Mouse (Mus musculus) fibroblast of lung, adult 2 months (primary cell): ENCODE results near the gene Emc9.

ENCODE experiments used
- DNase-seq: peaks from one replicate; pipeline ENCODE4 v3.0.0-alpha.2; 2011; ENCODE audit warnings: low read depth

The Emc9 gene

DNA sequence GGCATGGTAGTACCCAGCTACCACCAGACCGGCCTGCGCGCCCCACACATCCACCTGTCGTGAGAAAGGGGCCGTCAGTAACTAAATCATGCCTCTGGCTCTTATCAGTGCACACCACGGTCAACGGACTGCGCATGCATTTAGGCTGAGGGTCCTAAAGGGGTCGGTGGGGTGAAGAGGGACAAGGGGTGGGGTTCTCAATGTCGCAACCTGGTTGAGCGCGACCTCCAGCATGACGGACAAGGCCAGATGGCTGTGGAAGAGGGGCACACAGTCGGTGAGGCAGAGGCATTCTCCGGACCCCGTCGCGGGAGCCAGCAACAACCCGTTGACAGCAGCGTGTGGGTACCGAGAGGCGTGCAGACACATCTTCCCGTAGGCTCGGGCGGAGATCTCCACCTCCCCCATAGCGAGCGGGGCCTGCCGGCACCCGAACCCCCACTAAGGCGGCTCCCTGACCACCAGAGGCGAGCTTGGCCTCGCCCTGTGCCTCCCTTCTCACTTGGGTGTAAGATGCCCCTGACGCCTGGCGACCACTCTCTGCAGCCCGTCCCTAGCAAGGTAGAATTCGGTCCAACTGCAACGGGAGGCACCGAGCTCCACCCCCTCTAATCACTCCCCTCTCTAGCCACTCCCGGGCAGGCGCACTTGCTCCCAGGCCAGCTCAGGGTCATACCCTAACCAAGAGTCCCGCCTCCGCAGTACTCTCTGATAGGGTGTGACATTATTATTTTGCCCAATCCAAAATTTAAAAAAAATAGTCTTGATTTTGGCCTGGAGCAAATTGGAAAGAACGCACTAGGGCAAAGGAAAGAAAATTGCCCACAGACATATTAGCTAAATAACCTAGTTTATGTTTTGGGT is at the start of gene Emc9:
Gene Emc9, minus strand, starts transcription at position 601 of the 864 bp plus-strand sequence.
- DNase-seq, result peak; percentile 58

GRCm38 (mm10) chr14:55629312-55629711 is 44.2 kb upstream of the Emc9 start:
- DNase-seq, result no peak

- DNase-seq, result no peak
Measured at GRCm38 (mm10) chr14:55628077-55628827, 43.1 kb upstream of the Emc9 start.

DNA sequence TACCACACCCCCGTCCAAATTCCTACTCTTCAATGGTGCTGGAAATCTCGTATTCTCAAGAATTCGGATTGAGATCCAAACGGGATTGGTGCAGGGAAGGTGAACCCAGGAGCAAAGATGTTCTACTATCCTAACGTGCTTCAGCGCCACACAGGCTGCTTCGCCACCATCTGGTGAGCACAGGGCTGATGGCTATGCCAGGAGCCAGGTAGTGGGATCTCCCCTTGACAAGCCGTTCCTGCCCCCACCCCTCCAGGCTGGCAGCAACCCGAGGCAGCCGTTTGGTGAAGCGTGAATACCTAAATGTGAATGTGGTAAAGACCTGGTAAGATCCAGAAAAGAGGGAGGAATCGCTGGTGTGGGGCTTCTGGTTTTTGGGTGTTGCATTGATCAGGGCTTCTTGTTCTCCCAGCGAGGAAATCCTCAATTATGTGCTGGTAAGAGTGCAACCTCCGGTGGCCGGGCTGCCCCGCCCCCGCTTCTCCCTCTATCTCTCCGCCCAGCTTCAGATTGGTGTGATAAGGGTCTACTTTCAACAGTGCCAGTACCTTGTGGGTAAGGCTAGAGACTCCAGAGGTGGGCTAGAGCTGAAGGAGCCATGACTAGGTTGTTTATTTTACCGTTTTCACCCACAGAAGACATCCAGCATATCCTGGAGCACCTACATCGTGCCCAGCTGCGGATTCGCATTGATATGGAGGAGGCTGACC is 33.5 kb upstream of the Emc9 start:
- no peak for DNase-seq

GRCm38 (mm10) chr14:55617822-55618221 is 32.7 kb upstream of the Emc9 start, which contains the start of gene Rec8:
Gene Rec8 (plus strand): TSS chr14:55618037.
- DNase-seq, result no peak

GRCm38 (mm10) chr14:55616844-55617243 is 31.7 kb upstream of the Emc9 start:
- no peak for DNase-seq

DNA sequence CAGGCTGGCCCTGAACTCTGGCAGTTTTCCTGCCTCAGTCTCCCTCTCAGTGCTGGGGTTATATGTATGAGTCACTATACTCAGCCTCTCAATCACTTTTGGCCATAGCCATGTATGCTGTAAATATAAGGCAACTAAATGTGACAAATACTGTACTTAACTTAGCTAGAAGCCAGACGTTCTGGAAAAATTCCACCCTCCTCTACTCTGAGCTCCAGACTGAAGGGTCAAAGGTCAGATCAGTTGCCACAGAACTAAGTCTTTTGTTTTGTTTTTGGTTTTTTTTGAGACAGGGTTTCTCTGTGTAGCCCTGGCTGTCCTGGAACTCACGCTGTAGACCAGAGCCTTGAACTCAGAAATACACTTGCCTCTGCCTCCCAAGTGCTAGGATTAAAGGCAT is 30.8 kb upstream of the Emc9 start:
- DNase-seq, result no peak

- DNase-seq, result no peak
Measured at GRCm38 (mm10) chr14:55614565-55615178, 29.6 kb upstream of the Emc9 start.

- DNase-seq, result no peak
Measured at GRCm38 (mm10) chr14:55613346-55613745, 28.2 kb upstream of the Emc9 start.

- no peak for DNase-seq
Measured at GRCm38 (mm10) chr14:55608339-55608738, 23.2 kb upstream of the Emc9 start.

DNA sequence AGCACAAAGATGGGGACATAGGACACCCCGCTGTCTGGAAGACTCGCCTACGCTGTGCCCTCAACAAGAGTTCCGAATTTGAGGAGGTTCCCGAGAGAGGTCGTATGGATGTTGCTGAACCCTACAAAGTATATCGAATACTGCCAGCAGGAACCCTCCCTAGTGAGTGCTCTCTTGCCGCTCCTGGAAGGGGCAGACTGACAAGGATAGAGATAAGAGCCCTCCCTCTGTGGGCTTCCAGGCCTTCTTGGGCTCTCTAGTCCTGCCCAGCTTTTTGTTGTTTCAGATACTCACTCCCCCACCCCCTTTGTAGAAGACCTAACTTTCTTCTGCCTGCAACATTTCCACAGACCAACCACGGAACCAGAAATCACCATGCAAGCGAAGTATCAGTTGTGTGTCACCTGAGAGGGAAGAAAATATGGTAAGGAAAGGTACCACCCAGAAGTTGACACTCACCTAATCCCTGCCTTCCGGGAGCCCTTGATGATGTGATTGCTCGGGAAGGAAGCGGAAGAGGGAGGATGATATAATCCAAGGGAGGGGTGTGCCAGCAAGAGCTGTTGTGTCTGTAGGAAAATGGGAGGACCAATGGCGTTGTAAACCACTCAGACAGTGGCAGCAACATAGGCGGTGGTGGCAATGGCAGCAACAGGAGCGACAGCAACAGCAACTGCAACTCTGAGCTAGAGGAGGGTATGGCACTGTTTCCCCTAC is 20.8 kb upstream of the Emc9 start:
- no peak for DNase-seq

DNA sequence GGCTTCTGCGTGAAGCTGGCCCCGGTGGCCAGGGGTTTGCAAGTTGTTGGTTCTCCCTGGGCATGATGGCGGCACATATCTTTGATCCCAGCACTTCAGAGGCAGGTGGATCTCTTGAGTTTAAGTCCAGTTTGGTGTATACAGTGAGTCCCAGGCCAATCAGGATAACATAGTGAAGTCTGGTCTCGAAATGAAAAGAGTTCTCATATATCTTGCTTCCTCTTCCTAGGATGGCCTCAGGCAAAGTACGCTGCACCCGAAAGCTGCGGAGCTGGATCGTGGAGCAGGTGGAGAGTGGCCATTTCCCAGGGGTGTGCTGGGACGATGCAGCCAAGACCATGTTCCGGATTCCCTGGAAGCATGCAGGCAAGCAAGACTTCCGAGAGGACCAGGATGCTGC is 19.7 kb upstream of the Emc9 start:
- no peak for DNase-seq

- peak; percentile 98 for DNase-seq
Measured at GRCm38 (mm10) chr14:55603633-55604576, 18.8 kb upstream of the Emc9 start.

DNA sequence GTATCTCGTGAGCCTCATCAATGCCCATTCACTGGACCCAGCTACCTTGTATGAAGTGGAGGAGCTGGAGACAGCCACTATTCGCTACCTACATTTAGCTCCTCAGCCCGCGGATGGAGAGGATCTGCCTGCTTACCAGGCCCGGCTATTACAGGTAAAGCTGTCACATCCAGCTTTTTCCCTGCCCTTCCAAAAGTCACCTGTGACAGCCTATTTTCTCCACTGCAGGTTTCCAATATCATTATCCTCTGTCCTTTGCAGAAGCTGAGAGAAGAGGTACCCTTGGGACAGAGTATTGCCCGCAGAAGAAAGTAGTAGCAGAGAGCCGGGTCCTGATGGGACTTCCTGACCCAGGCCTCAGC is 18.1 kb upstream of the Emc9 start, which contains the start of gene Irf9:
Gene Irf9, plus strand, starts transcription at position 301 of the 362 bp plus-strand sequence.
- DNase-seq, result no peak

DNA sequence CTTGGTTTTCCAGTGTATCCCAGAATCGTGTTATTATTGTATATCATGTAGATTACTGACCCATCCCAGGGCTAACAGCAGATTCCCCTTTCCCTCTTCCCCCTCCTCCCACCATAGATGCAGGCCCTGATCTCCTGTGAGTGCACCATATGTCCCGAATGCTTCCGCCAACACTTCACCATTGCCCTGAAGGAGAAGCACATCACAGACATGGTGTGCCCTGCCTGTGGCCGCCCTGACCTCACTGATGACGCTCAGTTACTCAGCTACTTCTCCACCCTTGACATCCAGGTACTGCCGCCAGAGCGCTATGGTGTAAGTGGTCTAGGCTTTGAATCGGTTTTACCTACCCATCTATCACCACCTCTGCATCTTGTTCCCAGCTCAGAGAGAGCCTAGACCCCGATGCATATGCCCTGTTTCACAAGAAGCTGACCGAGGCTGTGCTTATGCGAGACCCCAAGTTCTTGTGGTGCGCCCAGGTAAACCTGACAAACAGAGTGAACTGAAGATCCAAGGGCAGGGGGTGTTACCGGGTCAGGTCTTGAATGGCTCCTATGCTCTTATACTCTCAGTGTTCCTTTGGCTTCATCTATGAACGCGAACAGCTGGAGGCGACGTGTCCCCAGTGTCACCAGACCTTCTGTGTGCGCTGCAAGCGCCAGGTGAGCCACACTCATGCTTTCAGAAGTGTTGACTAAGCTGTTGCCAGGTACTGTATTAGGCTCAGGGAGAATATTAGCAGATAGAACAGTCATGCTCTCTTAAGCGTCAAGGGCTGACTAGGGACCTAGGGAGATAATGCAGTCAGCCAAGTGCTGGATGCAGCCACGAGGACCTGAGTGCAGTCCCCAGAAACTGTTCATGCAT is 13.7 kb upstream of the Emc9 start:
- no peak for DNase-seq

GRCm38 (mm10) chr14:55596036-55596690 is 11.1 kb upstream of the Emc9 start:
- DNase-seq, result no peak

GRCm38 (mm10) chr14:55592226-55592625 is 7.1 kb upstream of the Emc9 start:
- no peak for DNase-seq

DNA sequence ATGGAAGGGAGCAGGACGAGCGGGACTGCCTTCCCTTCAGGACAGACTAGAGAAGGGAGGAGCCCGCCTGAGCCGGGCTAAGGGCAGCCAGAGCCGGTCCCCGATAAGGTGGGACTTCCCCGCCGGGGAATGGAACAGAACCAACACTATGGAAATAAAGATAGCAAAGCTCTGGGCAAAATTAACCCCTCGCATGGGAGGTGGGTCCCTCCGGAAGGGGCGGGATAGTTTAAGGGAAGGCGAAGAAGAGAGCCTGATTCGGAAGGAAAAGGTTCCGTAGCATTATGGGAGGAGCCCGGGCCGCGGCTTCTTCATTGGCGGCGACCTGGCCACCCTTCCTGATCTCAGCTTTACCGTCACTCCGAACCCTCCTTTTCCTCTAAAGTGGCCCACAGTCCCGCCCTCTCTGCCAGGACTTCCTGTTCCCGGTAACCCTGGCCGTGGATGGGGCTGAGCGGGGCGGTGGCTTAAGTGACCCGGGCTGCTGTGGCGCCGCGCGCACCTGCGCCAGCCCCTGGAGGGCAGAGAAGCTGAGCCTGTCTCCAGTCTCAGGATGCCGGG is 6.3 kb upstream of the Emc9 start, which contains the start of gene Rnf31:
Gene Rnf31, plus strand, starts transcription at position 378 of the 561 bp plus-strand sequence.
- DNase-seq, result peak; percentile 86
